Mouse (Mus musculus) stomach, embryonic 14.5 days (tissue): ENCODE measurements at regions not wholly inside any gene's neighbourhood (a gene's known extent, or its start where the extent isn't known, plus 50 kb on each side); places are given as distances from the start of the nearest gene placed in this dataset.

Source experiments
- ATAC-seq: fragments of 200-750 bp; cut with Nextera tagmentation; 2 replicates; pipeline ENCODE4 v1.8.0; 2017; ENCODE audit warnings: low read depth, moderate TSS enrichment; ENCODE audit not compliant: insufficient number of reproducible peaks, insufficient read depth, low FRiP score
- H3K27ac ChIP-seq: fragments of 300-500 bp; sonication (generic); 2 replicates; pipeline ENCODE4 v1.5.1; 2014; ENCODE audit warnings: mild to moderate bottlenecking, low read length, moderate library complexity, mixed read lengths
- H3K27me3 ChIP-seq: fragments of 300-500 bp; sonication (generic); 2 replicates; pipeline ENCODE4 v1.6.1; 2014; ENCODE audit warnings: low read length, control low read depth, mixed read lengths; ENCODE audit not compliant: control insufficient read depth, insufficient read depth
- H3K36me3 ChIP-seq: fragments of 300-500 bp; sonication (generic); 2 replicates; pipeline ENCODE4 v1.6.1; 2014; ENCODE audit warnings: mild to moderate bottlenecking, control low read depth, low read length, moderate library complexity, mixed read lengths; ENCODE audit not compliant: control insufficient read depth, insufficient read depth
- H3K4me1 ChIP-seq: fragments of 300-500 bp; sonication (generic); 2 replicates; pipeline ENCODE4 v1.6.1; 2014; ENCODE audit warnings: low read length, control low read depth, mixed read lengths; ENCODE audit not compliant: control insufficient read depth, insufficient read depth
- H3K4me2 ChIP-seq: fragments of 300-500 bp; sonication (generic); replicated peaks from 2 replicates; pipeline ENCODE4 v1.6.1; 2014; ENCODE audit warnings: low read depth, low read length, control low read depth
- H3K4me3 ChIP-seq: fragments of 300-500 bp; sonication (generic); 2 replicates; pipeline ENCODE4 v1.5.1; 2014; ENCODE audit warnings: low read depth, low read length, control low read depth
- H3K9ac ChIP-seq: fragments of 300-500 bp; sonication (generic); replicated peaks from 2 replicates; pipeline ENCODE4 v1.6.1; 2014; ENCODE audit warnings: low read depth, mild to moderate bottlenecking, control low read depth, low read length, moderate library complexity, mixed read lengths
- H3K9me3 ChIP-seq: fragments of 300-500 bp; sonication (generic); 2 replicates; pipeline ENCODE4 v1.6.1; 2016; ENCODE audit warnings: low read depth, low read length, control low read depth; ENCODE audit not compliant: control insufficient read depth
- WGBS: fragments of 180-500 bp; shearing (Covaris S2); extraction: QIAGEN DNeasy Blood & Tissue Kit; methylation state at CpG from one replicate; pipeline ENCODE4 v1.1.7; 2014; 5-methylcytosine and 5-hydroxymethylcytosine counted together

DNA sequence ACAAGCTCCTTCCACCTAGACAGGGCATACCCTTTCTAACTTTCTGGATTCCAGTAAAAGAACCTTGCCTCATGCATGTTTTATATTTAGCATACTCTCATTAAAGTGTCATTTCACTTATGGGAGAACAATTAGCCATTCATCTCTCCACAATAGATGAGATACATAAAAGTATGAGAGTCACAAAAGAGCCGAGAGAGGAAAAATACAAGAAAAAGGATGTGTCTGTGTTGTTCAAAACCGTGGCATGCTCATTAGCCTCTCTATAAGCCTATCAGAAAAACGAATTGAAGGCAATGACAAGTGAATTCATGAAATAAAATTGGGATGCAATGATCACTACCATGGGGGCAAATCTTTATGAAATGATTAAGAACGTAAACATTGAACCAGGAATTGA, 299.9 kb upstream of the Nbea start:
- Histone ChIP-seq H3K4me3 (no peak overlapping the region), H3K4me1 (no peaks in the 10 kb centered on the region), H3K27me3 (no peaks in the 10 kb centered on the region), H3K9me3 (no peaks in the 10 kb centered on the region), H3K9ac (no peak overlapping the region), H3K27ac (no peak overlapping the region), H3K4me2 (no peak overlapping the region), H3K36me3 (no peaks in the 10 kb centered on the region)
- 80% methylated on average over 4 of the region's 4 CpGs for WGBS
- no peak for ATAC-seq

DNA sequence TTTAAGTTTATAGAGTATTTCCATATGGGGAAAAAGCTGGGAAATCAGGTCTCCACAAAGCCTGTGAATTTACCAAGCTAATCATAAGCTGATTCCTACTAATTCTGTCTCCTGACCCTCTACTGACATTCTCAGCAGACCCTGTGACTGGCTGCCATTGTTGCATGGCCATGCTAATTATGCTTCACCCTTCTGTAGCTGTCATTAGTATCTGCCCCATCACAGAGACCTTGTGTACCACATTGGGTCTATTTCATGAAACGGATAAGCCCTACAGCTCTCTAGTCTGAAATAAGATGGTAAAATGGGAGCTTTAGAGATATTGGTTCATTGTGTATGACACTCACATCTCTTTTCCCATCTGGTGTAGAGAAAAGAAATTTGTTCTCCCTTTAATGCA, 296.0 kb upstream of the Nbea start:
- ATAC-seq = no peak
- H3K4me1 ChIP-seq = 0 out of 2 replicates have a peak, but pooled peaks cover 4% of the 10 kb centered on the region
- H3K36me3 ChIP-seq = no peaks in the 10 kb centered on the region
- H3K9me3 ChIP-seq = no peaks in the 10 kb centered on the region
- 86% methylated on average over 1 of the region's 1 CpGs for WGBS
- H3K27me3 ChIP-seq = no peaks in the 10 kb centered on the region
- H3K4me2 ChIP-seq = no peak overlapping the region
- no peak overlapping the region for H3K4me3 ChIP-seq
- no peak overlapping the region for H3K9ac ChIP-seq
- no peak overlapping the region for H3K27ac ChIP-seq

- Histone ChIP-seq H3K9ac (no peak overlapping the region), H3K4me1 (0 out of 2 replicates have a peak, but pooled peaks cover 4% of the 10 kb centered on the region), H3K4me2 (no peak overlapping the region), H3K9me3 (no peaks in the 10 kb centered on the region), H3K36me3 (no peaks in the 10 kb centered on the region), H3K27me3 (no peaks in the 10 kb centered on the region), H3K4me3 (no peak overlapping the region), H3K27ac (no peak overlapping the region)
- ATAC-seq = no peak
- WGBS = 74% methylated on average over 6 of the region's 6 CpGs
Observed at GRCm38 (mm10) chr3:56478544-56479140, 295.1 kb upstream of the Nbea start.

GRCm38 (mm10) chr3:56475529-56476527, 292.3 kb upstream of the Nbea start:
- no peaks in the 10 kb centered on the region for H3K36me3 ChIP-seq
- H3K9me3 ChIP-seq = no peaks in the 10 kb centered on the region
- H3K27me3 ChIP-seq = no peaks in the 10 kb centered on the region
- no peak for ATAC-seq
- no peak overlapping the region for H3K4me3 ChIP-seq
- H3K9ac ChIP-seq = no peak overlapping the region
- H3K4me1 ChIP-seq = 0 out of 2 replicates have a peak, but pooled peaks cover 4% of the 10 kb centered on the region
- no peak overlapping the region for H3K4me2 ChIP-seq
- WGBS = 39% methylated on average over 3 of the region's 3 CpGs
- H3K27ac ChIP-seq = no peak overlapping the region

DNA sequence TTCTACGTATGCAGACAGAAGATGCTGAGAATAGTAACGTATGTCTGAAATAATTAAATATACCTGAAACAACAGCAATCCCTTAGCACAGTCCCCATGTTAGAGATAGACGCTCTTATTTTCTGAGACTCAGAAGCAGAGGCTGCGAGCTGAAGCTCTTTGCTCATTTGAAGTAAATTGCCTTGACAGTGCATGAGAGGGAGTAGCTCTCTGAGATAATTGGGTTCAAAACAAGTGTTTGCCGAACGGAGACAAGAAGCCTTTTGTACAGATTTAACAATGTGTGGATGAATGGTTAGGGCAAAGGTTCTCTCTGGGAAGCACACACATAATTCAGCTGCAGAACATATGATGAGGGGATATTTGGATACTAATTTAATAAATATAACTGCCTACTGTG, 289.1 kb upstream of the Nbea start:
- no peak overlapping the region for H3K27ac ChIP-seq
- WGBS = 76% methylated on average over 6 of the region's 6 CpGs
- no peaks in the 10 kb centered on the region for H3K9me3 ChIP-seq
- no peak overlapping the region for H3K9ac ChIP-seq
- H3K36me3 ChIP-seq = no peaks in the 10 kb centered on the region
- ATAC-seq = no peak
- H3K4me1 ChIP-seq = 0 out of 2 replicates have a peak, but pooled peaks cover 4% of the 10 kb centered on the region
- no peak overlapping the region for H3K4me3 ChIP-seq
- no peaks in the 10 kb centered on the region for H3K27me3 ChIP-seq
- no peak overlapping the region for H3K4me2 ChIP-seq

DNA sequence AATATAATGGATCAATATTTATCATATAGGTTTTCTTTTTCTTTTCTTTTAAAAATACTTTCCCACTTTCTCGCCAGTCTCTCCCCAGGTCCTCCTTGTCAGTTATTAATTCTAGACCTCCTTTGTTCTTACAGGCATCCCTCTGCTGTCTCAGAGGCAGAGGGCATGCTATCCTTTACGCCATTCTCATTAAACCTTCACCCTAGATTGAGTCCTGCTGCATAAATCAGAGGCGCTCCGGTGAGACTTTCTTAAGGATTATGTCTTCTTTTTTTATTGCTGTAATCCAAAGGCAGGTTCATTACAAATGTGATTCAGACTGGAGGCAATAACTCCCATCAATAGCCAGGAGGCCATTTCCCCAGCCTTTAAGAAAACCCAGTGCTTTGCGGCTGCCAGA, 288.3 kb upstream of the Nbea start:
- no peak overlapping the region for H3K9ac ChIP-seq
- H3K9me3 ChIP-seq = no peaks in the 10 kb centered on the region
- no peak overlapping the region for H3K4me3 ChIP-seq
- ATAC-seq = no peak
- no peak overlapping the region for H3K27ac ChIP-seq
- no peaks in the 10 kb centered on the region for H3K36me3 ChIP-seq
- 73% methylated on average over 5 of the region's 5 CpGs for WGBS
- H3K4me2 ChIP-seq = no peak overlapping the region
- 0 out of 2 replicates have a peak, but pooled peaks cover 4% of the 10 kb centered on the region for H3K4me1 ChIP-seq
- no peaks in the 10 kb centered on the region for H3K27me3 ChIP-seq

GRCm38 (mm10) chr3:56471185-56471584, 287.7 kb upstream of the Nbea start:
- Histone ChIP-seq H3K4me1 (0 out of 2 replicates have a peak, but pooled peaks cover 4% of the 10 kb centered on the region), H3K36me3 (no peaks in the 10 kb centered on the region), H3K9ac (no peak overlapping the region), H3K27me3 (no peaks in the 10 kb centered on the region), H3K4me2 (no peak overlapping the region), H3K27ac (no peak overlapping the region), H3K9me3 (no peaks in the 10 kb centered on the region), H3K4me3 (no peak overlapping the region)
- no peak for ATAC-seq
- 37% methylated on average over 1 of the region's 1 CpGs for WGBS

- ATAC-seq = no peak
- Histone ChIP-seq H3K4me2 (no peak overlapping the region), H3K36me3 (no peaks in the 10 kb centered on the region), H3K4me3 (no peak overlapping the region), H3K27ac (no peak overlapping the region), H3K9me3 (no peaks in the 10 kb centered on the region), H3K27me3 (no peaks in the 10 kb centered on the region), H3K9ac (no peak overlapping the region), H3K4me1 (peaks cover 6% of the 10 kb centered on the region; the same call in 1 of the 2 replicates)
- 30% methylated on average over 4 of the region's 4 CpGs for WGBS
Observed at GRCm38 (mm10) chr3:56457625-56458024, 274.1 kb upstream of the Nbea start.
